Mouse (Mus musculus): ENCODE results near the gene Rapgef4.
"Not testable (repeated sequence)": the region's sequence is repeated elsewhere in the genome, so short reads cannot be mapped to it uniquely, and the experiment has no call there.

Gene Rapgef4

DNA sequence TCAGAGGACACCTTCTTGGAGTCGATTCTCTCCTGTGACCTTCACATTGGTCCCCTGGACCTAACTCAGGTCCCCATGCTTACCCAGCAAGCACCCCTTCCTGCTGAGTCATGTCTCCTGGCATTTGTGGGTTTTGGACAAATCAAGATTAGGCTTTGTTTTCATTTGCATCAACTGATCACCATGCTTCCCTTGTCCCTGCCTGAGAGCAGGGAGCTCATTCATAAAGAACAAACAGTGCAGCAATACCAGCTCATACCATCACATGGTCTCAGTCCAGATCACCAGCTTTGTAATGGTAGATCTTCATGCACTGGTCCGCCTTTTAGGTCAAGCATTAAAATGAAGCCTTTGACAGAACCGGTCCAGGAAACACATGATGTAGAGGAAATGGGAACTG is 144.7 kb downstream of the Rapgef4 start:
- DNase-seq: no peak

DNA sequence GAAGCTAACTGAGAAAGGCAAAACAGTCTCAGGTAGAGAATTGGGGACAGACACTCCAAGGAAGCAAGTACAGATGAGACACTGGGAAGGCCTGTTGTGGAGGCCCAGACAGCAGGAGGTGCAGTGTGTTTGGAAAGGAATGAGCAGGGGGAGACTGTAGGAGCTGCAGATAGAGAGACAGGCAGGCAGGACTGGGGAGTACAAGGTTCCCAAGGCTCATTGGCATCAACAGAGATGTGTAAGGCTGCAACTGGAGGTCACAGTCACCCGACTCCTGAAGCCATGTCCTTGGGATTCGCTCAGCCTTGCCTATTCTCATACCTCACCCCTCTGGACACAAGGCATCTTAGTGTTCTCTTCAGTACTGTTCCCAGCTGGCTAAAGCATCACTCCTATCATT is 145.4 kb downstream of the Rapgef4 start:
- DNase-seq: no peak

DNA sequence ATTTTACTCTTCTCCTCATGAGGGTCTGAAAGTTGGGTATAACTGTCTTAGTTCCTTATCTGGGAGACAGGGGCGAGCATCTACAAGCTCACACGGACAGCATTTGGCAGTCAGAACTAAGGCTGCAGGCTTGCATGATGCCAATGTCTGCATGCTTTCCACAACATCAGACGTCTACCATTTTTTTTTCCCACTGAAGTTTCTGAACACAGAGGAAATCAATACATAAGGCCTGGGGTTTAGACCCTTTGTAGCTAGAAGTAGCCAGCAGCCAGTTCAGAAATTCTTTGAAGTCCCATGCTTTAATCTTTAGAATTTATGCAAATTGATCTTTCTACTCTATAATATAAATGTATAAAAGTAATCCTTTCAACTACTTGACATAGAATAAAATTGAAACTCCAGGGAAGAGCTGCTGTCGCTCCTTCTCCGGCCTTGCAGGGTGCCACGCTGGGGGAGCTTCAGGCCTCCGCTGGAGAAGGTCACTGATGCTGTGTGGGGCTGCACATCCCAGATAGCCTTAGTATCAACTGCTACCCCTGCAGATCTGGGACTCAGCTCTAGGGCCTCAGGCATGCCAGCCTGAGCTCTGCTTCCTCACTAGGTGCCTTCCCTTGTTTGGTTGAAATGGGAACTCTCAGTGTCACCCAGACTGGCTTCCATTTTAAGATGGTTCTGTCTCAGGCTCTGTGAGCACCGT is 148.7 kb downstream of the Rapgef4 start:
- DNase-seq: no peak

DNA sequence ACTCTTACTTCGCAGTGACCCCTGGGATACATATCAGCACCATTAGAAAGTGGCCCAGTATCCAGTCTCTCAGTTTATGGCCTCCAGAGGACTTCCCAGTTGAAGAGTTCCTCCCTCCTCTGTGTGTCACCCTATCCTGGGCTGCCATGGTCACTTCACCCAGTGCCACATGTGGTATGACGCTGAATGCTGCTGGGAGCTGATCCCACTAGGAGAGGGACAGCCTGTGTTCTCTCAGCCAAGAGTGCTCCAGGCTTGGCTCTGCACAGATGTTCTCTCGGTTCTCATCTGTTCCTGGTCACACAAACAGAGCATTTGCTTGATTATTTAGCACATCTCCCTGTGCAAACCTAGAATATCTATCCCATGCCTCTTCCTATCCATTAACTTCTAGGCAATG is 151.2 kb downstream of the Rapgef4 start:
- no peak for DNase-seq

DNA sequence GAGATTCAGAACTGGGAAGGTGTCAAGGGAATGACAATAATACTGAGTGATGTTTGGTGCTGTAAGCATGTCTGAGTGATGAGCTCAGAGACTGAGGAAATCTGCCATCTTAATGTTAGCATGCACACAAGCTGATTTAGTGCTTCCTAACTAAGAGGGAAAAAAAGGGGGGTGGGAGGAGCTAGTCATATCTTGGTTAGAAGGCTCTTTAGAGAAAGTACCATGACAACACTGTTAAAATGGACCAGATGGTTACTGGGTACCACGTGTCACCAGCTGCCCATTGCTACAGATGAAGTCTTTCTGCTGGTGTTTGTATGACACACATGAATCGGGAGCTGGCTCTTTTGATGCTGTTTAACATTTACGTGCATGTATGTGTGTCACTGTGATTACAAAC is 155.0 kb downstream of the Rapgef4 start:
- no peak for DNase-seq

DNA sequence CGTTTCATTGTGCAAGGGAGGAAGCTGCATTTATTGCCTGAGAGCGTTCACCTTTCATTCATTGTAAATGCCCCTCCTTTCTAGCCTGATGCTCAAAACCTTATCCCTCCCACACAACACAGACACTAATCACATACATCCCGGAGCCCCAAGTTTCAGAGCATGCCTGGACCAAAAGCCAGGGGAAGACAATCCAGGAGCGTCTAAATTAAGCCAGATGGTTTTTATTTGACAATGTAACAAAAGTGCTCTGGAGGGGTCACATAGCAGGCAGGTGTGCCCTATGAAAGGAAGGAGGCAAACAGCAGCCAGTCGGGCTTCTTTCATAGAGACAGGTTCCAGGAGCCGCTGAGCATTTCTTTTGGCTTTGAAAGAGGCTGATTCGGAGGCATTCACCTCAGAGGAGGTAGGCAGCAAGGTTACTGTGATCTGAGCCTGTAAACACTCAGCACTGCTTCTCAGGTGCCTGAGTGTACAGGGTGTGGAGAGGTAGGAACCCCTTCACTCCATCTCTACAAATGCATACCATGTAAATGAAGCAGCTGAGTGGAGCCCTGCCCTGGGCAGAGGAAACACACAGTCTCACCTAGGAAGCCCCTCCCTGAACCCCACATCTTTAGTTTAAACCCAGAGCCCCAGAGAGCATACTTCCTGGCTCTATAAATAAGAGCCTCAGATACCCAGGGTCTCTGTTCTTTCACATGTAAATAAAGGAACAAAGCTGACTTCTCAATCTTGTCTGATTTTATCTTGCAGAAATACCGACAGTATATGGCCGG is 155.6 kb downstream of the Rapgef4 start:
- no peak for DNase-seq

DNA sequence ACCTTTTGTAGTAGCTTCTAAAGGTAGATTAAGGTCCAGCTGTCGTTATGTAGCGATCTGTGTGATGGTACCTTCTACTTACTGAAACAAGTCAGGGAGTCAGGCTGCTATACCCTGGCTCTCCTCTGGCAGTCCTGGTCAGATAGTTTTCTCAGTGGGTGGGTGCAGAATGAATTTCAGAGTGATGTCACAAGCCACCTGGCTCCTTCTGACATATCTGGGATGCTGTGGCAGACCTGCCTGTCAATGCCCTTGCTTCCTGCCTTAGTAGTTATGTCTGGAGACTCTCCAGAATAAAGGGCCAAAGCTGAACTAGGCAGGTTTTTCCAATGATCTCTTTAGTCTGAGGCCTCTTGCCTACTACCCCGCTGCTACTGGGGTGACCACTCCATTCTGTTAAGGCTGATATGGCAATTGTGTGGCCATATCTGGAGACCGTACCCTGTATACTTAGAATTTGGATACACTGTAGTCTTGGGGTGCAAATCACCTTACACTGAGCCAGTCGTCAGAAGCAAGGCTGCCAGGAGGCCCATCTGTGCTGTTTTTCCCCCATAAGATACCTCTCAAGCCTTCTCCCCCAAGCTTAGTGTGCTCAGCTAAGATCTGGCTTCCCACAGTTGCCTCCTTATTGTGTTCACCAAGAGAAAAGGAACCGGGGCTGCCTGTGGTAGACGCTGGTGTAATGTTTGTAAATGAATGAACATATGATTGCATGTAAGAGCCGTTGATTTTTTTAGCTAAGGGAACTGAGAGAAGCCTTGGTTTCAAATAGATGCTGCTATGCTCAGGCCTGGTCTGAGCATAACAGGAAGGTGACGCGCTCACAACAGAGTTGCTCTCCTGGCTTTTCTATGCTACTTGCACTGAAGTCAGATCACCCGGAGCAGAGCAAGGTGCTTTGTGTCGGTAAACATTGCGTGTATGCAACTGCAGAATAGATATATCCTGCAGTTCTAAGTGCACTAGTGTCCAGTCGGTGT is 159.1 kb downstream of the Rapgef4 start:
- DNase-seq: peak; percentile 64

DNA sequence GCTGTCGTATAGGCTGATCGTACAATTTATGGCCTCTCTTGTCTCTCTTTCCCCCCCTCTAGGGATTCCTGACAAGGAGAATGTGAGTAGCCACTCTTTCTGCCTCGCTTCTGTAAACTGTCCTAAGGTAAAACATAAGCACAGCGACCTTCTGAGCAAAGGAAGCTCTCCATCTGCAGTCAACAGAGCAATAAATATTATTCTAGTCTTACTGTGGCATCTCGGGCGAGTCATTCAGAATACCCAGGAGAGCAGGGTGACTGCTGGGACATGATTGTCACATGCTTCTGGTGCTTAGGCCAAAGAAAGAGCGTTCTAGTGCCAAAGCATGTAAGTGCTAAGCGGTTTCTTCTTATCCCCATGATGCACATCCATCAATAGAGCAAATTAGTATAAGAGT is 160.1 kb downstream of the Rapgef4 start:
- DNase-seq: no peak

DNA sequence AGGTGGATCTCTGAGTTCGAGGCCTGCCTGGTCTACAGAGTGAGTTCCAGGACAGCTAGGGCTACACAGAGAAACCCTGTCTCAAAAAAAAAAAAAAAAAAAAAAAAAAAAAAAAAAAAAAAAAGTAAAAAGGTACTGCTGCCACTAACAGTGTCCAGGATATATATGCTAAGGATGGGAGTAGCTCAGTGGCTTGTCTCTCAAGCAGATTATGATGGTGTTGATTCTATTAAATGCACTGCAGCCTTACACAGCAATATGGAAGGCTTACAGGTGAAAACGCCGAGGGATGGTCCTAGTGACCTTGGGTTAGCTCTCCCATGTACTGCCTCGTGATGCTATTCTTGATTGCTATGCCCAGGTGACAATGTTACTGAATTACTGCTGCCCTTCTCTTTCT is 160.7 kb downstream of the Rapgef4 start:
- not testable (repeated sequence) for DNase-seq

DNA sequence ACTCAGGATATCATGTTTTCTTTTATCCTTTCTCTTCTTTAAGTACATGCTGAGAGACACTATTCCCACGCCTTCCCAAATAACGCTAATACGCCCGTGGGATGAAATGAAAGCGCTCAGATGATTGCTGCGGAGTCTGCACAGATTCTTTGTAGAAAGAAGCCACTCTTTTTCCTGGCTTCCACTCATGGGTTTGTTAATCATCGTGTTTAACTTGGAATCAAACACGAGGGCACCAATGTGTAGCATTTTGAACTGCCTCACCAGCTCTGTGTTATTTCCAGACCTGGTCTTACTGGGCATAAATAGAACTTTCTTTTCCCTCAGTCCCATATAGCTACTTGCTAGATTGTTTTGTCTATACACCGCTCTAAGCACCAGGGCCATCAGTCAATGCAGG is 162.4 kb downstream of the Rapgef4 start:
- DNase-seq: no peak

DNA sequence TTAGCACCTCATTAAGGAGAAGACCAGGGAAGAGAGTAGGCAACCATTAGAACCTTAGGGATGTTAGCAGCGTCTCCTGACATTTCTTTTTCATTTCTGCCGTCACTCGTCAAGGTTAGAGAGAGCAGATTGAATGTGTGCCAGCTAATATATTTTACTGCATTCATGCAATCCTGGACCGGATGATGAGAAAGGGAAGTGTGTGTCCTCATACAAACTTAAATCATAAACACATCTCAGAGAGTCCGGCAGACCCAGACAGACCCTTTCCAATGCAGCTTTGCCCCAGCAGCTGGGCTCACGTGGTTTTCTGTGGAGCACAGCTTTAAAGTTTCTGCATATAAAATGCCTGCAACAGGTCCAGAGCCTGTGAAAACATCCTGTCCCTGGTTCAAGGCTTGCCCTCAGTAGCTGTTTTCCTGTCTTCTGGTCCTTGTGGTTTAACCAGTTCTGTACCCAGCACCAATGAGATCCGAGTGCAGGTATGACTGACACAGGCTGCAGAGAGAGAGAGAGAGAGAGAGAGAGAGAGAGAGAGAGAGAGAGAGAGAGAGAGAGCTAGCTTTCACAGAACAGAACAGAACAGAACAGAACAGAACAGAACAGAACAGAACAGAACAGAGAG is 163.6 kb downstream of the Rapgef4 start:
- no peak for DNase-seq

DNA sequence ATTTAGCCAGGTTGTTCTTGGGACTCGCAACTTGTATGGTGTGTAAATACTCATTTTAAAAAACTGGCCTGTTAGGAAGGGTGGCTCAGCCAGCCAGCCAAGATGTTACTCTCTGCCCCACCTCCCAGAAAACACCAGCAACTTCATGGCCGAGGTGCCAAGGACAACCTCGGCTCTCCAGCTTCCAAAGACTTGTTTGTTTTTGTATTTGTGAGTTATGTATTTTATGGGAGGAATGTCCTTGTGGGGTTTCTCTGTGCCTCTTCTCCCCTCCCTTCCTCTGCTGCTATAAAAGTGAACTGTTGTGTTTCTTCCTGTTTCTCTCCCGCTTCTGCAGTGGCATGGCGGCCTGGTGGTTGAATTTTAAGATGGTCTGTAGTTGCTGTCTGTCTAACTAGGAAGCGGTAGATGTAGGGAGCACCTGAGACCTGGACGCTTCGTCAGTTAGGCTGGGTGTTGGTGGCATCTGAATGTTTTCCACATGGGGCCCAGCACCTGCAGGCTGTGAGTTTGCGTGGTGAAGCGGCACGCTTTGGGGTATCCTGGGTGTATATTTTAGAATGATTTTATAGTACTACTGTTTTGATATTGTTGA is 164.3 kb downstream of the Rapgef4 start:
- DNase-seq: no peak

DNA sequence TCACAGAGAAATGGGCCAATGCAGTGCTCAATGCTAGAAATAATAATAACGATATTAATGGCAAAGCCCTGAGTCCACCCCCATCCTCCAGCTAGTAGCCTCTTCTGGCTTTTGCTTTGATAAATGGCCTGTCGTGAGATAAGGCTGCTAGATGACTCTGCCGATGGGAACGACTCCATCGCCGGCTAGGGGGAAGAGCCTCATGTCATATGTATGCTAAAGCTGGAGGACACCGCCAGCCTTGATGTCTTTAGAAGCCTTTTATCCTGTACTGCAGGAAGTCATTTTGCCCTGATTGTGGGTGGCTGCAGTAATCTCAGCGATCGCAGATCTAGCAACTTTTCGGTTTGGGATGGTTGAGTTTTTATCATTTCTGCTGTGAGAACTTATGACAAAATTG is 165.0 kb downstream of the Rapgef4 start:
- no peak for DNase-seq

DNA sequence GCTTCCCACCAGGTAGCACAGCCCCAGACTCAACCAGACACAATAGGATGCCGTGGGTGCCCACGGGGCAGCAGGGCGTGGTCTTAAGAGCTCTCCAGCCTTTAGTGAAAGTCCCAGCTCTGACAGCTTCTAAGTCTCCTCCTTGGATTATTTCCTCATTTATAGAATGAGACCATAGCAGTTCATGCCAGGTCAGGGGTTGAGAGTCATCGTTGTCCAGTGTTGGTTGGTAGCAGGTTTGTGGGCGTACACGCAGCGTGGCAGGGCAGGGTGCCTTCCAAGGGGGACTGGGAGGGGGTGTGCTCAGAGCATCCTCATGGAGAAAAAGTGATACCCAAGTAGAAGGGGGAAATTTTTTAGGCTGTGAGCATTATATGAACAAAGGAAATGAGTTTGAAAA is 166.2 kb downstream of the Rapgef4 start:
- DNase-seq: no peak

DNA sequence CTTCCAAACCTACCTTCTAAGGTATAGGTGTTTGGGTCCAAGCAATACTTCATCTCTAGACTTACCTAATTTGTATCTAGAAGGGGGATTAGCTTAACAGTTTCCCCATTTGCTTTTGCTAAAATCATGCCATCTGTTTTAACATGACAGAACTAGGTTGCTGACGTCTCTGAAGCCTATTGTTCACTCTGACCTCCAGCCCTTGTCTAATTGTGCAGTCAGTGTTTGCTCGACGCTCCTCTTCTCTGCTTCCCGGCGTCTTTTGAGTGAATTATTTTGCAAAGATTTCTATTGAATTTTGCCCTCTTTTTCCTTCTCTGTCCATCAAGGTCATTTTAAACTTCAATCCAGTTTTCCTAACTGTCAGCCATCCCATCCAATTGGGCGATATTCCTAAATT is 166.7 kb downstream of the Rapgef4 start:
- no peak for DNase-seq

DNA sequence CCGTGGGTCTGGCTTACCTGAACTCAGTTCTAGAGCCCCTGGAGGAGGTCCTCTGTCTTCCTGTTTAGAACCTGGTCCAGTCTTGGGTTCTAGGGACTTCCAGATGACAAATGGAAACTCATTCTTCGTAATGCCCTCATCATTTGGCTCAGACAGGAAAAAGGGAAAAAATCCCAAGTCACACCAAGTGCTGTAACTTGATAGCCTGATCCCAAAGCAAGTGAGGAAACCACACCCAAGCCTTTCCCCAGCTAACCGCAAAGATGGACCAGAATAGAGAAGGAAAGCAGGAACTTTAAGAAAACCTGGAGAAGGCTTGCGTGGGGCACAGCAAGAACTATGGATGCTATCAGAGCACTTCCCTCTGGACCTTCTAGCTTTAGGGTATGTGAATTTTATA is 167.6 kb downstream of the Rapgef4 start:
- no peak for DNase-seq

DNA sequence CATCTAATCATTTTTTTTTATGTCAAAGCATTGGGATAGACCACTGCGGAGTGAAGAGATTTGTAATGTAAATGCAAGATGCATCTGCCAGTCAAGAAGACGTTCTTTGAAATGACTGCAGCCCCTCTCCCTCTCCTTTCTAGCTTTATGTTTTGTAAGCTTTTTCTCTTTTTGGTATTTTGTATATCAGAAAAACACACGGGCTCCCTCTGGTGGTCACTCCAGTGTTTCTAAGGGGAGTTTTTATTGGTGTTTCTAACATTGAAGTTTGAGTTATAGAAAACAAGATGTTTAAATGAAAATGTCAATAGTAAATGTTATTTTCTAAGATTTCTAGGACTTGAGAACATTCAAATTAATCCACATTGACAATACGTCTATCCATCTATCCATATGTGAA is 168.0 kb downstream of the Rapgef4 start:
- peak; percentile 70 for DNase-seq

DNA sequence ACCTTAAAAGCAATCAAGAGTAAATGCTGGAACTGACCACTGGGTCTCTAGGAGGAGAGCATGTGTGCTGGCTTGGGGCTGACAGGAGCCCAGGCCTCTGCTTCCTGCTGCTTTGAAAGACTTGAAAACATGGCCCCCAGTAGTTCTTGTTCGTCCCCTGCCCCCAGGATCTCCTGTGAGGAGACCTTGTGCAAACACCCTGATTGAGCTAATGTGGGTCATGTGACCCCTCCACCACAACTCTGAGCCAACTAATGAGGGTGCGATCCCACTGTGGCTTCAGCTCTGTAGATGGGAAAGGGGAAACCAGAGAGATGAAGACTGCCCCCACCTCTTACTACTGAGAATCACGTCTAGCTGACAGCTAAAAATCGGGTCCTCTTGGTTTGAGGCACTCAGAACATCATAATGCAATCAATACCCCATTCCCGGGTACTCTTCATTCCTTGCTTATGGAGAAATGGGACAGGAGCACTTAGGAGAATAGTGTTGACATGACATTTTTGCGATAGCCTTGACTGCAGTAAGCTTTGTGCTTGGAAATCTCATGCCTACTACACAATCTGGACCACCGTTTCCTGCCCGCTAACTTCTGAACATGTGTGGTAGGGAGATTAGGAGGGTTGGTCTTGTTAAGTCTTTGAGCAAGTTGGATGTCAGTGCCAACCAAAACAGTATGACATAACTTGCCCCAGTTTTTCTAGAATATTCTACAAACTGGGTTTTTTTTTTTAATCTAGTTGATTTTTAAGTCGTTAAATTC is 170.9 kb downstream of the Rapgef4 start:
- DNase-seq: no peak

DNA sequence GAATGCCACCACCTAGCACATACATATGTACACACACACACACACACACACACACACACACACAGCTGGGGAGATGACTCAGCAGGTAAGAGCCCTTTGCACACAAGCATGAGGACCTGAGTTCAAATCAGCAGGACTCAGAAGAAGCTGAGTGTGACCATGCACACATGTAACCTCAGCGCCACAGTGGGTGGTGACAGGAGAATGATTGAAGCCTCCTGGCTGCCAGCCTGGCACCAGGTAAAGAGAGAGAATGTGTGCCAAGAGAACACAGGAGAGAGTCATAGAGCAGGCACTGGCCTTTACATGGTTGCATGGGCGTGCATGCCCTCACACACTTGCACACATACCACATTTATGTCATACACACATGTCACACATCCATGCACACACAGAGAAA is 171.7 kb downstream of the Rapgef4 start:
- DNase-seq: no peak

DNA sequence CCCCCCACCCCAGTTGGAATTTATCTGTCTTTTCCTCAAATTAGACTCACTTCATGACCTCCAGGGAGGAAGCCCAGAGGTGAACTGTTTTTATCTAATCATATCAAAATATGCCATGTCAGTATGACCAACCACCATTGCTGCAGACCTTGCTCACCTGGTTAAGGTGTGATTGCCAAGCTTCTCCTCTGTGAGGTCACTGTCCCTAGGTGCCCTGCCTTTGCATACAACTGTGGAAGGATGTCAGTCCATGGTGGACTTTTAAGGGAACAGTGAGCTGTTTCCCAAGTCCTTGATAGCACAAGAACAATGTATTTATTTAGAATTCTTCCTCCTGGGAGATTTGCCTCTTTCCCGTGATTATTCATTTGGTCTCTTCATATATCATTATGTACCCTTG is 172.8 kb downstream of the Rapgef4 start:
- DNase-seq: no peak

DNA sequence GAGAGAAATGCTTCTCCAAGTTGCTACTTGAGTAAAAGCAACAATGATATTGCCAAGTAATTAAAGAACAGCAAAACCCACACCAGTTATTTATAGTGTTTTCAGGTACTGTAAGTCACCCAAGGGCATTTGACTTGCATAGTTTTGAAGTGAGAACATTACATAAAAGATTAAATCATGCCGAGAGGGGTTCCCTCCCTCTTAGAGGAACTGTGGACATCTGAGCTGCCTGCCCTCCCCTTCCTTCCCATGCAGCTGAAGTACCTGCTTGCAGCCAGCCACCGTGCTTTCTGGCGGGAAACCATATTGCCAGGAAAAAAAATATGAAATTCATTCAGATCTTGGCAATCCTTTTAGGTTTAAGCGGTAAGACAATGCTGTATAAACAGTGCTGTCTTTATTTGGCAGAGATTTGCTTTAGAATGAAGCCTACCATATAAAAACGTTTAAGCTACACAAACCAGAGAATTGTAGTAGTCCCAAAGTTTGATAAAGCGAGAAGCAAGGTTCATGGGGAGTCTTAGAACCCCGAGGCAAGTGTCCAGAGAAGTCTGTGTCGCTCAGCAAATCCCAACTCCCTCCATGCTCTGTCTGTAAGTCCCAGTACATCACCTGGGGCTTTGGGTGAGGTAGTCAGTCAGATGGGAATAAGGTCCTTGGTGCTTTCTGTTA is 174.2 kb downstream of the Rapgef4 start:
- no peak for DNase-seq
